Mouse (Mus musculus) limb, embryonic 14.5 days (tissue): ENCODE data around the gene Ttc39b. TPM values are rescaled to one million over a fixed set of nuclear protein-coding genes. Genes with fewer than 3 reads are reported as not detected.
A peak's percentile ranks its signal among the peaks of the same experiment; 100 is the strongest.

ENCODE experiments used
- ATAC-seq: fragments of 200-750 bp; cut with Nextera tagmentation; 2 replicates; pipeline ENCODE4 v1.8.0; 2017; ENCODE audit warnings: low read depth, moderate number of reproducible peaks, moderate TSS enrichment; ENCODE audit not compliant: low FRiP score
- DNase-seq: peaks from one replicate; pipeline ENCODE4 v3.0.0-alpha.2; 2015; ENCODE audit warnings: low spot score
- H3K27ac ChIP-seq: fragments of 300-500 bp; sonication (generic); replicated peaks from 2 replicates; pipeline ENCODE4 v1.5.1; 2014; ENCODE audit warnings: low read depth, mild to moderate bottlenecking, low read length, moderate library complexity, mixed read lengths
- H3K27me3 ChIP-seq: fragments of 300-500 bp; sonication (generic); 2 replicates; pipeline ENCODE4 v1.6.1; 2014; ENCODE audit warnings: low read length, mixed read lengths; ENCODE audit not compliant: control insufficient read depth, insufficient read depth
- H3K36me3 ChIP-seq: fragments of 300-500 bp; sonication (generic); 2 replicates; pipeline ENCODE4 v1.6.1; 2014; ENCODE audit warnings: mild to moderate bottlenecking, low read length, moderate library complexity, mixed read lengths; ENCODE audit not compliant: control insufficient read depth, insufficient read depth
- H3K4me1 ChIP-seq: fragments of 300-500 bp; sonication (generic); 2 replicates; pipeline ENCODE4 v1.6.1; 2014; ENCODE audit warnings: antibody characterized with exemption, low read length, mixed read lengths; ENCODE audit not compliant: control insufficient read depth, insufficient read depth
- H3K4me2 ChIP-seq: fragments of 300-500 bp; sonication (generic); replicated peaks from 2 replicates; pipeline ENCODE4 v1.6.1; 2014; ENCODE audit warnings: low read depth, mild to moderate bottlenecking, low read length, moderate library complexity; ENCODE audit not compliant: severe bottlenecking
- H3K4me3 ChIP-seq: fragments of 300-500 bp; sonication (generic); replicated peaks from 2 replicates; pipeline ENCODE4 v1.5.1; 2014; ENCODE audit warnings: low read length
- H3K9ac ChIP-seq: fragments of 300-500 bp; sonication (generic); 2 replicates; pipeline ENCODE4 v1.6.1; 2014; ENCODE audit warnings: mild to moderate bottlenecking, low read depth, low read length, moderate library complexity; ENCODE audit not compliant: severe bottlenecking
- H3K9me3 ChIP-seq: fragments of 300-500 bp; sonication (generic); 2 replicates; pipeline ENCODE4 v1.6.1; 2016; ENCODE audit warnings: low read length; ENCODE audit not compliant: control insufficient read depth
- POLR2A ChIP-seq: fragments of 200-500 bp; IDR thresholded peaks from 2 replicates; pipeline ENCODE4 v1.8.0; 2012; ENCODE audit warnings: inconsistent platforms, mild to moderate bottlenecking, moderate library complexity, borderline replicate concordance; ENCODE audit not compliant: insufficient read depth, insufficient read length; ENCODE audit errors: extremely low read depth
- WGBS: fragments of 180-500 bp; shearing (Covaris S2); extraction: QIAGEN DNeasy Blood & Tissue Kit; methylation state at CpG from one replicate; pipeline ENCODE4 v1.1.7; 2014; 5-methylcytosine and 5-hydroxymethylcytosine counted together
- polyA plus RNA-seq, 2 experiments: library from polyadenylated mRNA; depleted of rRNA in 1 of 2; stranded (reverse) in 1 of 2; unstranded in 1 of 2; fragments of >200 nt; fragmentation: Nextera tagmentation in 1 of 2; extraction: Ambion mirVana in 1 of 2; gene quantifications; 2 replicates each; pipeline versions ENCODE4 v1.2.1 to v1.2.3; 2012 to 2014

The Ttc39b gene
- polyA plus RNA-seq, 2 experiments = 3.0 to 4.9 TPM

DNA sequence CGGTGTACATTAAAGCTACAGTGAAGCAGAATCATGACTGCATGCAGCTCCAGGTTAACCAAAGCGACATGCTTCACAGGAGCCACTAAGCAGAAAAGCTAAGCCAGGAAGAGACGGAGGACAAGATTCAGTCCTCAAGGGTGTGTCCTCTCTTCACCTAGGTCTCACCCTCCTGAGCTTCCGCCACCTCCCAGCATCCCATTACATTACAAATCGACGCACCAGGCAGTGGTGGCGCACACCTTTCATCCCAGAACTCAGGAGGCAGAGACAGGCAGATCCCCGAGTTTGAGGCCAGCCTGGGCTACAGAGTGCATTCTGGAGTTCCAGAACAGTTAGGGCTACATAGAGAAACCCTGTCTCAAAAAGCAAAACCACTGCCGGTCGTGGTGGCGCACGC is 29.2 kb upstream of the Ttc39b start:
- Histone ChIP-seq H3K9me3 (0 out of 2 replicates have a peak, but pooled peaks cover 5% of the 10 kb centered on the region), H3K4me1 (peaks cover 15% of the 10 kb centered on the region), H3K27ac (no peak overlapping the region), H3K4me3 (no peak overlapping the region), H3K36me3 (no peaks in the 10 kb centered on the region), H3K4me2 (no peak overlapping the region), H3K9ac (no peak overlapping the region), H3K27me3 (no peaks in the 10 kb centered on the region)
- DNase-seq (no peak), ATAC-seq (no peak)
- 87% methylated on average over 12 of the region's 12 CpGs for WGBS
- no peak for TF ChIP-seq POLR2A

DNA sequence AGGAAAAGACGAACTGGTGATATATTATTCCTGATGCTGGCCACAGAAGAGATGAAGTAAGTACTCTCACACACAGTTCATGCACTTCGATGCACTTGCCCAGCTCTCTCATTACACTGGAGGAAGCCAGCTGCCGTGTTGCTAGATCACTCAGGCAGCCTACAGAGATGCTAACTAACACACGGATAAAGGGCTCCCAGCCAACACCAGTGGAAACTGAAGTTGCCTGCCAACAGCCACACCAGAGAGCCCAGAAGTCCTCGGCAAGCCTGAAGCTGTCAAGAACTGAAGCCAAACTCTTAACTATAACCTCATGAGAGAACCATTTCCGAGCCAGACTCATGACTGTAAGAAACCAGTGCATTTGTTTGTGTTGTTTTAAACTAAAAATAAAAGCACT is 26.7 kb upstream of the Ttc39b start:
- DNase-seq (peak; percentile 96), ATAC-seq (peak; percentile 88)
- H3K4me1 ChIP-seq = peaks cover 15% of the 10 kb centered on the region
- H3K4me2 ChIP-seq = no peak overlapping the region
- no peak for TF ChIP-seq POLR2A
- no peaks in the 10 kb centered on the region for H3K27me3 ChIP-seq
- H3K9me3 ChIP-seq = no peaks in the 10 kb centered on the region
- 26% methylated on average over 6 of the region's 6 CpGs for WGBS
- no peak overlapping the region for H3K27ac ChIP-seq
- H3K9ac ChIP-seq = no peak overlapping the region
- no peaks in the 10 kb centered on the region for H3K36me3 ChIP-seq
- no peak overlapping the region for H3K4me3 ChIP-seq

DNA sequence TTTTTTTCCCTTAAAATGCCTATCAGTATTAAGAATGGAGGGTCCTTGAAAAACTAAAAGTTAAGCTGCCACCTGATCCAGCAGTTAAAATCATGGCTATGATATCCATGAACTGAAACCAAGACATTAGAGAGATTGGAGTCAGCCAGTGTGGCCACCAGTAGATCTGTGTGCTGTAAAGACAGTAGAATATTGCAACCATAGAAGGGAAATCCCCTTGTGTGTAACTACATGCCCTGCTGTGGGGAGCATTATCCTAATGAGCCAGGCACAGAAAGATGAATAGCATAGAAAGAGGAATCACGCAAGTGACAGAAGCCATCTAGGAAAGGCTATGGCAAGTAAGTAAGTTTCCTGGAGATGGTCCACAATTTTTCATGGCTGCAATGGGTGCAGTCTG is 24.9 kb upstream of the Ttc39b start:
- H3K9ac ChIP-seq = no peak overlapping the region
- no peak for TF ChIP-seq POLR2A
- H3K27ac ChIP-seq = no peak overlapping the region
- no peaks in the 10 kb centered on the region for H3K27me3 ChIP-seq
- DNase-seq (no peak), ATAC-seq (no peak)
- H3K4me3 ChIP-seq = no peak overlapping the region
- no peaks in the 10 kb centered on the region for H3K36me3 ChIP-seq
- peaks cover 15% of the 10 kb centered on the region for H3K4me1 ChIP-seq
- H3K9me3 ChIP-seq = no peaks in the 10 kb centered on the region
- 97% methylated on average over 1 of the region's 1 CpGs for WGBS
- no peak overlapping the region for H3K4me2 ChIP-seq

DNA sequence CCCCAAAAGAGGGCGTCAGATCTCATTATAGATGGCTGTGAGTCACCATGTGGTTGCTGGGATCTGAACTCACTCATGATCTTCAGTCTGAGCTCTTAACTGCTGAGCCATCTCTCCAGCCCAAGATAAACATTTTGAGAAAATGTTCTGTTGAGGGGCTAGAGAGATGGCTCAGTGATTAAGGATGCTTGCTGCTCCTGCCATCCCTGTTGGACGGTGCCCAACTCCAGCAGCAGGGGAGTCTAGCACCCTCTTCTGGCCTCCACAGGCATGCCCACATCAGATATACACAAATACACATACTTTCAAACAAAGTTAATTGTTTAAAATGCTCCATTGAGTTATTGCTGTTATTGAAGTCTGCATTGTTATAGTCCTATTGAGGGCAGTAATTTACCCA is 19.8 kb upstream of the Ttc39b start:
- Histone ChIP-seq H3K27me3 (no peaks in the 10 kb centered on the region), H3K36me3 (no peaks in the 10 kb centered on the region), H3K9me3 (no peaks in the 10 kb centered on the region), H3K4me1 (peaks cover 10% of the 10 kb centered on the region), H3K4me3 (no peak overlapping the region), H3K4me2 (no peak overlapping the region), H3K27ac (no peak overlapping the region), H3K9ac (no peak overlapping the region)
- ATAC-seq = no peak
- TF ChIP-seq POLR2A = no peak
- 67% methylated on average over 2 of the region's 2 CpGs for WGBS
- no peak for DNase-seq

DNA sequence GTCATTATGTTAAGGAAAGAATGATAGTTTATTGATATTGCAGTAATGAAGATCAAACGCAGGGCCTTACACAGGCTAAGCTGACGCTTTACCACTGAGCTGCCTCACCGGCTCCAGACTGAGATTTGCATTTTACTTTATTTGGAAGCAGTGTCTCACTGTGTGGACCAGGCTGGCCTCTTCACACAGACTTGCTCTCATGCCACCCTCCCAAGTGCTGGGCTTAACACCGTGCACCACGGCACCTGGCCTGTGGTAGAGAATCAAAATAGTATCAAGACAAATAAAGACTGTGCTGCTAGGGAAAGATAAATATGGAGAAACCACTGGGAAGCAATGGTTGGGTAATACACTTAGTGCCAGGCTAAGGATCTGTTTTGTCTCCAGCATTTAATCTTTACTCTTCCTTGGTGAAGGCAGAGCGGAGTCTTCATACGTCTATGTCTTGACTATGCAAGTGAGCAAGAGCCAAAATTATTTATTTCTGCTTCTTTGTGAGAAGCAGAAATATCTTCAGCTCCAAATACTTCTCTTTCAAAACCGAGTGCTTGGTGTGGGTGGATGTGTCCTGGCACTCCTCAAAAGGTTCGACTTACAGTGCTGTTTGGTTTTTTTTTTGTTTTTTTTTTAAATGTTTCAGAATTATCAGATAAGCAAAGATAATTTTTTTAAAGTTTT is 19.2 kb upstream of the Ttc39b start:
- Histone ChIP-seq H3K4me2 (no peak overlapping the region), H3K4me1 (peaks cover 10% of the 10 kb centered on the region), H3K4me3 (no peak overlapping the region), H3K27me3 (no peaks in the 10 kb centered on the region), H3K9me3 (no peaks in the 10 kb centered on the region), H3K9ac (no peak overlapping the region), H3K36me3 (no peaks in the 10 kb centered on the region), H3K27ac (no peak overlapping the region)
- 73% methylated on average over 9 of the region's 9 CpGs for WGBS
- ATAC-seq = no peak
- TF ChIP-seq POLR2A = no peak
- DNase-seq = no peak
